Mouse (Mus musculus) testis, adult 2 months (tissue): Measurements from ENCODE around the gene Ankrd13c. TPM values are rescaled to one million over a fixed set of nuclear protein-coding genes. Genes with fewer than 3 reads are reported as not detected.
"Not testable (repeated sequence)": the region's sequence is repeated elsewhere in the genome, so short reads cannot be mapped to it uniquely, and the experiment has no call there.

Experiments
- H3K27ac ChIP-seq: fragments of 200-500 bp; 2 replicates; pipeline ENCODE4 v1.5.1; 2012; ENCODE audit warnings: low read depth, low read length; ENCODE audit not compliant: control insufficient read depth, insufficient read depth
- H3K27me3 ChIP-seq: fragments of 200-500 bp; 2 replicates; pipeline ENCODE4 v1.6.1; 2012; ENCODE audit warnings: mild to moderate bottlenecking, low read length, moderate library complexity; ENCODE audit not compliant: control insufficient read depth, insufficient read depth
- H3K36me3 ChIP-seq: fragments of 200-500 bp; 2 replicates; pipeline ENCODE4 v1.6.1; 2012; ENCODE audit warnings: mild to moderate bottlenecking, low read length; ENCODE audit not compliant: control insufficient read depth, insufficient read depth
- H3K4me1 ChIP-seq: fragments of 200-500 bp; 2 replicates; pipeline ENCODE4 v1.6.1; 2012; ENCODE audit warnings: low read length; ENCODE audit not compliant: control insufficient read depth, insufficient read depth
- H3K4me3 ChIP-seq: fragments of 200-500 bp; 2 replicates; pipeline ENCODE4 v1.5.1; 2012; ENCODE audit warnings: low read depth, mild to moderate bottlenecking, low read length, moderate library complexity, mixed read lengths; ENCODE audit not compliant: control insufficient read depth
- CTCF ChIP-seq: fragments of 200-500 bp; IDR thresholded peaks from 2 replicates; pipeline ENCODE4 v1.5.1; 2012; ENCODE audit warnings: low read depth, mild to moderate bottlenecking, inconsistent platforms, low read length, moderate library complexity; ENCODE audit not compliant: control insufficient read depth, insufficient read depth, insufficient replicate concordance
- POLR2A ChIP-seq: fragments of 200-500 bp; IDR thresholded peaks from 2 replicates; pipeline ENCODE4 v1.6.1; 2012; ENCODE audit warnings: low read depth, mild to moderate bottlenecking, inconsistent platforms, low read length, moderate library complexity; ENCODE audit not compliant: control insufficient read depth
- polyA plus RNA-seq: library from polyadenylated mRNA; depleted of rRNA; stranded (reverse); fragments of >200 nt; gene quantifications from 2 replicates; pipeline ENCODE4 v1.2.3, GENCODE M21; 2012

The Ankrd13c gene
- polyA plus RNA-seq, 1 experiment = 15.8 TPM

DNA sequence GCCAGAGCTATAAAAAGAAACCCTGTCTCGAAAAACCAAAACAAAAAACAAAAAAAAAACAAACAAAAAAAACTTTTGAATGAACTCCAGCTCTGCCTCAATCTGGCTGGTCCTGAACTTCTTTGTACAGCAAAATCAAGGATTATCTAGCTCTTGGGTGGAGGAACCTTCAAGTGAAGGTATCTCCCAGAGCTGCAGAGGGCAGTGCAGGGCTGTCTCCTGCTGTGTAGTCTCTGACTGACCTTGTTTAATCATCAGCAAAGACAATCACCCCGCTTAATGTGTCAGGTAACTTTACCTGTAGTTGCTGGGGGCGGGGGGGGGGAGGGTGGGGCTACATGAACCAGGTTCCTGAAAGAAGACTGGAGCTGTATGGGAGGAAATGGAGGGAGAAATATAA, 15.4 kb upstream of the Ankrd13c start:
- H3K27ac ChIP-seq = no peak overlapping the region

DNA sequence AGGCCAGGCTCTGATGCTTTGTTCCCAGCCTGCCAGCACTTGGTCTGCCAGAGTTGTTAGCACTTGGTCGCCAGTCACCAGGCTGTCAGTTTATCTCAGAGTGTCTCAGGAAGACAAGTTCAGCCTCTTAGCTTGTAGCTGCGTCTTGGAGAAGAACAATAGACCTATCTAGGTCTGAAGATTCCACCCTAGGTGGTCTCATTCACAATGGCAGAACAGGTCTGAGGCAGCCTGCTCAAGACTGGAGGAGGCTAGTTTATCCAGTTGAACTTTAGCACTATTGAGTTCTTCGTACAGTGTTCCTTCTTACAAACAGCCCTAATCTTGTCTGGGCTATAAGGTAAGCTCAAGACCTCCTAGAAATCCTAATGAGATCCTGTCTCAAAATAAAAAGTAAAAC, 15.0 kb upstream of the Ankrd13c start:
- H3K4me3 ChIP-seq = no peak overlapping the region
- H3K27ac ChIP-seq = no peak overlapping the region
- H3K4me1 ChIP-seq = no peaks in the 10 kb centered on the region
- no peaks in the 10 kb centered on the region for H3K36me3 ChIP-seq
- no peaks in the 10 kb centered on the region for H3K27me3 ChIP-seq
- no peak for TF ChIP-seq CTCF
- no peak for TF ChIP-seq POLR2A

More for the DNA sequence above, 15.4 kb upstream of the Ankrd13c start:
- H3K4me1 ChIP-seq = no peaks in the 10 kb centered on the region
- no peaks in the 10 kb centered on the region for H3K36me3 ChIP-seq
- no peak for TF ChIP-seq POLR2A
- TF ChIP-seq CTCF = no peak
- H3K27me3 ChIP-seq = no peaks in the 10 kb centered on the region
- no peak overlapping the region for H3K4me3 ChIP-seq

DNA sequence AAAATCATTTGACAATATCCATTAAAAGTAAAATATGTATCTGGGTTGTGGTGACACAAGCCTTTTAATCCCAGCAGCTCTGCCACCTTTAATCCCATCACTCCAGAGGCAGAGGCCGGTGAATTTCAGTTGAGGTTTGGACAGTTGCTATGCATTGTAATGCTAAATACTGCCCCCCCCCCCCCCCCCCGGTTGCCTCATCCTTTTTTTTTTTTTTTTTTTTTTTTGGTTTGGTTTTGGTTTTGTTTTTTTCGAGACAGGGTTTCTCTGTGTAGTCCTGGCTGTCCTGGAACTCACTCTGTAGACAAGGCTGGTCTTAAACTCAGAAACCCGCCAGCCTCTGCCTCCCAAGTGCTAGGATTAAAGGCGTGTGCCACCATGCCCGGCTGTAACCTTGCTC, 13.8 kb upstream of the Ankrd13c start:
- H3K27me3 ChIP-seq, H3K4me1 ChIP-seq, H3K36me3 ChIP-seq, H3K27ac ChIP-seq, H3K4me3 ChIP-seq: not testable (repeated sequence)

DNA sequence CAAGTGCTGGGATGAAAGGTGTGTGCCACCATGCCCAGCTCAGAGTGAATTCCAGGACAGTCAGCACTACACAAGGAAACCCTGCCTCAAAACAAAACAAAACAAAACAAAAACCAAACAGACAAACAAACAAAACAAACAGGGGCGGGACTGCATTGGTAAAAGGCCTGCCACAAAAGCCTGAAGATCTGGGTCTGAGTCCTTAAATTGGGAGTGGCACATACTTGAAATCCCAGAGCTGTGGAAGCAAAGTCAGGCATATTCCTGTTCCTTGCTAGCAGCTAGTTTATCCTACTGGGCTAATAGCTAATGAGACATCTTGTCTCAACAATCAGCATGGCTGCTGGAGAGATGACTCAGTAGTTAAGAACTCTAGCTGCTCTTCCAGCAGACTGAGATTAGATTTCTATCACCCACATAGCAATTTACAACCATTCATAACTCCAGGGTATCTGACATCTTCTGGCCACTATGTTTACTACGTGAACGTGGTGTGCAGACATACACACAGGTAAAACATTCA, 12.7 kb upstream of the Ankrd13c start:
- Histone ChIP-seq H3K4me3 (no peak overlapping the region), H3K36me3 (no peaks in the 10 kb centered on the region), H3K27ac (no peak overlapping the region), H3K27me3 (no peaks in the 10 kb centered on the region), H3K4me1 (no peaks in the 10 kb centered on the region)
- TF ChIP-seq POLR2A = no peak
- no peak for TF ChIP-seq CTCF

DNA sequence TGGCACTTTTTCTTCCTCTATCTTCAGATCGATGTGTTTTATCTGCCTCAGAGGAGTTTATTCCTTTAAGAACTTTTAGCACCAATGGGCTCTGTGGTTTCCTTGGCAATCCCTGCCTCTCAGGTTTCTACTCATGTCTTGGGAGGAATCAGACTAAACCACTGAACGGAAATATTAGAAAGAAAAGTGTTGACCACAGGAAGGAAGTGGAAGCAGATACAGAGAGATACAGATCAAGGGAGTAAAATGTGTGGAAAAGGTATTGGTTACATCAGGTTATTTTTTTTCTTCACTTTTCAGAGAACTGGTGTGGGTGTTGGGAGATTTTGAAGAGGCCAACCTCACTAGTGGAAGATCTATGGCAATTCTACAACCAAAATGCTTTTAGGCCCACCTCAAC, 8.5 kb upstream of the Ankrd13c start:
- Histone ChIP-seq H3K4me1 (no peaks in the 10 kb centered on the region), H3K27me3 (no peaks in the 10 kb centered on the region), H3K4me3 (no peak overlapping the region), H3K36me3 (no peaks in the 10 kb centered on the region), H3K27ac (no peak overlapping the region)
- TF ChIP-seq POLR2A (no peak), CTCF (no peak)

DNA sequence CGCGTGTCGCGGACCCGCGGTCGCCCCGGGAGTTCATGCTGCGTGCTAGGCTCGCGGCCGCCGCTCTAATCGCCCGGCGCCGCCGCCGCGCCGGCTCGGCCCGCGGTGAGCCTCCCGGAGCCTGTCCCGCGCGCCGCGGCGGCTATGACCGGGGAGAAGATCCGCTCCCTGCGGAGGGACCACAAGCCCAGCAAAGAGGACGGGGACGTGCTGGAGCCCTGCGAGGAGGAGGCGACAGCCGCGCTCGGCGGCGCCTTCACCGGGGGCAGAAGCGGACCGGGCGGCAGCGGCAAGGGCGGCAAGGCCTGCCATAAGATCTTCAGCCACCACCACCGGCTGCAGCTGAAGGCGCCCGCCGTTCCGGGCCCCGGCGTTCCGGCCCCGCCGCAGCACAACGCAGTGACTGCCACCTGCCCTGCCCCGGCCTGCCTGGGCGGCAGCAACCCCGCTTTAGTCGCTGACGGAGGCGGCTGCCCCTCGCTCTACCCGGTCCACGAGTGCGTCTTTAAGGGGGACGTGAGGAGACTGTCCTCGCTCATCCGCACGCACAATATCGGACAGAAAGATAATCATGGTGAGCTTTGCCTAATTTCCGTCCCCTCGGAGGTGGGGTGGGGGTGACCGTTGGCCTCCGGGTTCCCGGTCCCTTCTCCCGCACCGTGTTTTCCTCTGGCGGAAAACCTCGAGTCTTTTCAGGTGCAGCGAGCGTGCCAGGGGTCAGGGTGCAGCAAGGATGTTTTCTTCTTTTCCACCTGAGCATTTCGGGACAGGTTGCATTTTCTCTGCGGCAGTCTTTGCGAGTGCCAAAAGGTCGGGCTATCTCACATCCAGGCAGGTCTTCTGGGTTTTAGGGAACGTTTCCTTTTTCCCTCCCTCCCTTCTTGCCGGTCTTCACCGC, 593 bp downstream of the Ankrd13c start:
- Histone ChIP-seq H3K27ac (peak overlapping the region; percentile 98), H3K27me3 (no peaks in the 10 kb centered on the region), H3K36me3 (no peaks in the 10 kb centered on the region), H3K4me1 (peaks cover 4% of the 10 kb centered on the region), H3K4me3 (peak overlapping the region; percentile 97)
- TF ChIP-seq CTCF (no peak), POLR2A (no peak; the same call in 1 of the 2 replicates)

DNA sequence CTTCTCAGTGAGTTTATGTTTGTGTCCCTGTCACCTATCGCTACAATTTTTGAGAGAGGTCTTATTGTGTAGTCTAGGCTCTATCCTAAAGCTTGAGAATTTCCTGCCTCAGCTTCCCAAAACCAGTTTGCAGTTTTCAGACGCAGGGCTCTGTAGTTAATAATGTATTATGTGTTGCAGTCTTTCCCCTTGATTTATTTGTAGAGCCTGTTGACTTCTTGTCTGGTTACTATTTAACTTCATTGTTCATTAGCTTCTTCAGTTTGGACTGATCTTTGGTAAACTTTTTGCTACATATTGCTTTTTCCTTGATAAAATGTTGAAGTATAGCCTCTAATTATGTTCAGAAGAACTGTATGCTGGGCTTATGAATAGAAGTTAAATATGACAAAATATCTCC, 5.7 kb downstream of the Ankrd13c start:
- Histone ChIP-seq H3K36me3 (no peaks in the 10 kb centered on the region), H3K27me3 (no peaks in the 10 kb centered on the region), H3K4me3 (no peak overlapping the region), H3K27ac (no peak overlapping the region), H3K4me1 (peaks cover 4% of the 10 kb centered on the region)
- TF ChIP-seq POLR2A (no peak), CTCF (no peak)
